Mouse (Mus musculus) ES-CJ7 (cell line): ENCODE measurements at regions not wholly inside any gene's neighbourhood (a gene's known extent, or its start where the extent isn't known, plus 50 kb on each side); places are given as distances from the start of the nearest gene placed in this dataset.

Experiments used
- DNase-seq: peaks from one replicate; pipeline ENCODE4 v3.0.0; 2011; ENCODE audit warnings: low read depth, low spot score

DNA sequence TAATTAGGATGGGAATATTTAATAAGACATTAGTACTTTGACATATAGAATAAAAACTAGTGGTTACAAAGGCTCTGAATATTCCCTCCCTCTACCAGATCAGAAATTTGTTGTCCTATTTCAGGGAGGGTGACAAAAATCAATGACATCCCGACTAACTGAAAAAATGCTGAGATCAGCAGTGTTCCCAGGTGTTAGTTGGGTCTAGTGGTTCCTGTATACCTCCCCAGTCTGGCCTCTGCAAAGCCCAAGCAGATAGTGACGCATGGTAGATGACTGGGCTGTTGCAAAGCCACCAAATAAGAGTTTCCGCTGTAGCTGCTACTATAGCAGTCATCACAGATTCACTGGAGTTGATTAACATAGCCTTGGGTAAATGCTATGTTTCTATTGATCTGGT, 59.9 kb upstream of the Gm4791 start:
- DNase-seq = no peak

DNA sequence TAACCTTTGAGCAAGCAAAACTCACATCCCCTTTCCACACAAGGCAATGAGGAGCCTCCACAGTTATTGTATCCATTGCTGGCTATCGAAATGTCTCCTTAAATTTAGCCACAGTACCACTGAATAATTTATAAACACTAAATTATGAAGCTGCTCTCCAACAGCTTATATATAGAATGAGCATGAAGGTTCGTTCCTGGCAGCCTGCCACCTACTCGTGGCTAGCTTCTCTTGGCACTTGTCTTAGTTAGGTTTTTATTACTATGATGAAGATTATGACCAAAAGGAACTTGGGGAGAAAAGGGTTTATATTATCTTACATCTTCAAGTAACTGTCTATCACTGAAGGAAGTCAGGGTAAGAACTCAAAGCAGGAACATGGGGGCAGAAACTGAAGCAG, 72.9 kb upstream of the Gm4791 start:
- DNase-seq = no peak

DNA sequence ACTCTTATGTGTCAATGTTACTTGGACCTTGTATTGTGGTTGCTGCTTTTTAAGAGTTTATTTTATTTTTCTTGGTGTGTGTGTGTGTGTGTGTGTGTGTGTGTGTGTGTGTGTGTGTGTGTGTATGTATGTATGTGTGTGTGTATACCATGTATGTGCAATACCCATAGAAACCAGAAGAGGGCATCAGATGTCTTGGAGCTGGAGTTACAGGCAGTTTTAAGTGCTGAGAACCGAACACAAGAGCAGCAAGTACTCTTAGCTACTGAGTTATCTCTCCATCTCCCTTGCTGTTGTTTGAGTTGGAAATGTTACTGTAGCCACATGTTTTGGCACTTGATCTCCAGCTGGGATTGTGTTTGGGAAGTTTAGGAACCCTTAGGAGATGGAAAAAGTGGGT, 78.5 kb upstream of the Gm4791 start:
- peak; percentile 51 for DNase-seq

DNA sequence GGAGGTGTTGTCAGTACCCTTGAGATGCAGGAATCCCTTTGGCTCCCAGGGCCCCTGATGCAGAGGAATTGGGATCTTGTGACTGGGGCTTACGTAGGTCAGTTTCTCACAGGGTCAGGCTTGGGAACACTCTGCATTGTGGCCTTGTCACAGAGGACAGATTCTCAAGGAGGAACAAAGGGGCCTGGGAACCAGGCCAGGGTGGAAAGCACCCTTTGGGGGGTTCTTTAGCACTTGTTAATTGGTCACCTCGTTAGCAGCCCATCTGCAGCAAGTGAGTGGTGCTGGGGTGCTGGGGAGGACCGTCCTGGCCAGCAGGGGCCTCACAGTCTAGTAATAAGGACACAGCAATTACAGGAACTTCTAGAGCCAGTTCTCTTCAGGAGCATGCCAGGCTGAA, 85.3 kb upstream of the Gm4791 start:
- DNase-seq = no peak

DNA sequence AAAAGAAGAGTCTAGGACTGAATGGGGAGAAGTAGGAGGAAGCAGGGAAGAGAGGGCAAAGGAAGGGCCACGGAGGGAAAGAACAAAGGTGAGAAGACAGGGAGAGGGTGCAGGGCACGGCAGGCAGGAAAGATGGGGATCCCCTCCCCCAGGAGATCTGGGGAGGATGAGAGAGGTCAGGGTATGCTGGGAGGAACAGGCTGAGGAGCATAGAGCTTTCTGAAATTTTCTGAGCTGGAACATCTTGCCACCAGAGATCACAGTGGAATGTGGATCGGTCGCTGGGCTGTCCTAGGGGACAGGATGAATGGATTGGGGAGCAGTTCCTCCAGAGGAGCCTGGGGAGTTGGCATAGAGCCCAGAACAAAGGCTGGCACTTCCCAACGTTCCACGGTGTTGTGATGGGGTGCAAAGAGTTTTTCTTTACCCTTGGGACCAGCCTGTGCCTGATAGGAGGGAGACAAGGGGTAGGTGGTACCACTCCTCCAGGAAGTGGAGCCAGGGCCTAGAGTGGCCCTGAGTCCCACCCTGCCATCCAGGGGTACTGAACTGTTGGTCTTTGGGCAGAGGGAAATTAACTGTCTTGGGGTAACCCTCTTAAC, 89.0 kb upstream of the Gm4791 start:
- no peak for DNase-seq

DNA sequence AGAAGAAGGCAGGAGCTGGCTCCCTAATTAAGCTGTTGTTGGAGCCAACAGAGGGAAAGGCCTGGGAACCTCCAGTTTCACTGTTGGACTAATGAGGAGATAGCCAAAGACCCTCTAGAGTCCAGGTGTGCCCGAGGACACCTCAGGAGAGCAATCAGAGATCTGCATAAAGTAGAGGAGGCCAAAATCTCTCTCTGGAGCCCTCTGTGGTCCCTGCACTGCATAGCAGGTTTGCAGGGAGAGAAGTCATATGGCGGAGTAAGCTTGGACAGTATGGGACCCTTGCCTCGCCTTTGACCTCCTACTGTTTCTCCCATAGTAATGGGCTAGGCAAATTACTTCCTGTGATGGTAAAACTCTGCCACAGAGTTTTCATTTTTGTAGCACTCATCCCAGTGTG, 93.5 kb upstream of the Gm4791 start:
- peak; percentile 36 for DNase-seq

DNA sequence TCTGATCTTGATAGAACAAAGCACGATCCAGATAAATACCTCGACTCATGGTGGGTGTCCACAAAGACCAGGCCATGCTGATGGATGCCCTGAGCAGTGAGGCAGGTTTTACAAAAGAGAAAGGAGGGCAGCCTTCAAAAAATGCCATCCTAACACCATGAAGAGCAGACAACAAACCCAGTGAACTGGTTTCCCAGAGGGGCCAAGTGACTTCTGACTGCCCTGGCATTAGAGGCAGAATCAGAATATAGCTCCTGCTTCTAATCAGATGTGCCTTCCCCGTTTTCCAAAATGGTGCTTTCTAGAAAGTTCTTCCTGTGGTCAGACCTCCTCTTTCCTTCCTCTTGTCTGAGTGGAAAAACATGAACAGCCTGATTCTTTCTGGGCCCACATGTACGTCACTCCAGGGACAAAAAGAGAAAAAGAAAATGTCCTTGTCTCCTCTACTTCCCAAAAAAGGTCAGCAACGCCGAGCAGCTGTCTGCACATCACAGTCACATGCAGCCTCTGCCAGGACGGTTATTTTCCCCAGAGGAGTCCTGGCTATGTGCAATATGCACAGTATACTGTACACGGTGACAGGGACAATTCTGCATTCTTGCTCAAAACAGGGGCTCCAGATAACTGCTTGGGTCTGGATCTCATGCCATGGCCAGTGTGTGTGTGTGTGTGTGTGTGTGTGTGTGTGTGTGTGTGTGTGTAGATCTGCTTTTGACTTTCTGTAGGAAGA, 94.9 kb upstream of the Gm4791 start:
- no peak for DNase-seq

DNA sequence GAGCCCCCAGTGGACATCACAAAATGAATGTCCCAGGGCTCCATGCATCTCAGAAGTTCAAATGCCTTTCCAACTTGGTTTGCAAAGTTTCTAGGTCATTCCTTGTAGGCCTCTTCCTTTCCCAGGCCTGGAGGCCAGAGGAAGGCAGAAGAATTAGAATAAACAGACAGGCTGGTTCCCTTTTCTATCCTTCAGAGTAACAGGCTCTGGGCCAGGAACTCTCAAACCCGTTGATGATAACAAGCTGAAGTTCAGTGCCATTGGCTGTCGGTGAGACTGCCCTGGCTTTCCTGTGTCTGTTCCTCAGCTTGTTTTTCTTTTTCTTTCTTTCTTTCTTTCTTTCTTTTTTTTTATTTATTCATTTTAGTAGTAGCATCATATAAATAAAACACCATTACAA, 99.3 kb upstream of the Gm4791 start:
- DNase-seq = no peak

DNA sequence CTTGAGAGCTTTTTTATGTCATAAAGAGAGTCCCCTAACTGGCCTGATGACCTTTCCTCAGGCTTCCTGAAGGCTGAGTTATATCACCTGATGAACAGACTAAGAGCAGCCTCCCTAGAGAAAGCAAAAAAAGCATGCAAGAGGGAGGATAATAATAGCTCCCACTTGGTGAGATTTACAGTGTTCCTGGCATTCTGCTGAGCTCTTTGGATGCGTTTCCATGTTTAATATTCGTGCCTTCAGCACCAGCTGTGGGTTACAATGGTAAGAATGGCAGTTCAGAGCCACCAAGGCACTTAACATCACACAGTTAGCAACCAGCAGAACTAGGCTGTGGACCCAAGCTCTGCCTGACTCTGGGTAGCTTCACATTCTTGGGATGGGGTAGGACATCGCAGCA, 100.4 kb upstream of the Gm4791 start:
- no peak for DNase-seq

DNA sequence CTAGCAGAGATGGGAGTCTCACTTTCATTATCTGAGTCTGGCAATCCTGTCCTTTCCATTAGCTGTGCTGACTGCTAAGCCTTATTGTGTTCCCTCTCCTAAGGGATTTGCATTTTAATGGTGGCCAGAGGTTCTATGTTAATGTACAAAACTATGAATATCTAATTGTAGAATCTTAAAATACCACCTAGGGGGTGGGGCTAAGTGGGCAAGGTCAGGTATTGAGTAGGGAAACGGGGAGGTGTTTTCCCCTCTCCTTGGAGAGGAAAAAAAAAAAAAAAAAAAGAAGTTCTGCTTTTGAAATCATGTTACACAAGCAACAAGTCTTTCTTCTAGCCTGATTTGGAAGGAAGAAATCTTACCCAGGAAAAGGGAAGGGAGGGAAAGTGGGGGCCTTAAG, 106.7 kb upstream of the Gm4791 start:
- peak; percentile 71 for DNase-seq

DNA sequence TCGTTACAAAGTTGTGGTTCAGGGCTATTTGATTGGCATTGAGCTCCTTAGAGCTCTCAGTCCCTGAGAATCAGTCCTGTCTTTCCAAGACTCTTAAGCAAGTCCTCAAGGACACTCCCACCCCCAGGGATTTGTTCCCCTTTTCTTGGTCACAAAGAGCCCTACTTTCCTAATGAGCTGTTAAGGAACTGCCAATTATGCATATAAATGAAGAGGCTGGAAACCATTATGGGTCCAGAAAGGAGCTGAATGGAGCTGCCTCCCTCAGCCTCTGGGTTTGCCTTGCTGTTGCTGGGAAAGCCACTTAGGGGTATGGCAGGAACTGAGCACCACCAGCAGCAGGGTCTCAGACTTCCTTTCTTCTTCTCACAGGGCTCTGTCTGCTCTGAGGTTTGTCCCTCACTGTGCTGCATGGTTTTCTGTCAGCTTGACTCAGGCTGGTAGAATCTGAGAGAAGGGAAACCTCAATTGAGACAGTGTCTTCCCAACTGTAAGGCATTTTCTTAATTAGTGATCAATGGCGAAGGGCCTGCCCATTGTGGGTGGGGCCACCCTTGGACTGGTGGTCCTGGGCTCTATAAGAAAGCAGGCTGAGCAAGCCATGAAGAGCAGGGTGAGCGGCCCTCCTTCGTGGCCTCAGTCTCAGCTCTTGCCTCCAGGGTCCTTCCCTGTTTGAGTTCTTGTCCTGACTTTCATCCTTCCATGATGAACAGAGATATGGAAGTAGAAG, 108.4 kb upstream of the Gm4791 start:
- peak; percentile 89 for DNase-seq

DNA sequence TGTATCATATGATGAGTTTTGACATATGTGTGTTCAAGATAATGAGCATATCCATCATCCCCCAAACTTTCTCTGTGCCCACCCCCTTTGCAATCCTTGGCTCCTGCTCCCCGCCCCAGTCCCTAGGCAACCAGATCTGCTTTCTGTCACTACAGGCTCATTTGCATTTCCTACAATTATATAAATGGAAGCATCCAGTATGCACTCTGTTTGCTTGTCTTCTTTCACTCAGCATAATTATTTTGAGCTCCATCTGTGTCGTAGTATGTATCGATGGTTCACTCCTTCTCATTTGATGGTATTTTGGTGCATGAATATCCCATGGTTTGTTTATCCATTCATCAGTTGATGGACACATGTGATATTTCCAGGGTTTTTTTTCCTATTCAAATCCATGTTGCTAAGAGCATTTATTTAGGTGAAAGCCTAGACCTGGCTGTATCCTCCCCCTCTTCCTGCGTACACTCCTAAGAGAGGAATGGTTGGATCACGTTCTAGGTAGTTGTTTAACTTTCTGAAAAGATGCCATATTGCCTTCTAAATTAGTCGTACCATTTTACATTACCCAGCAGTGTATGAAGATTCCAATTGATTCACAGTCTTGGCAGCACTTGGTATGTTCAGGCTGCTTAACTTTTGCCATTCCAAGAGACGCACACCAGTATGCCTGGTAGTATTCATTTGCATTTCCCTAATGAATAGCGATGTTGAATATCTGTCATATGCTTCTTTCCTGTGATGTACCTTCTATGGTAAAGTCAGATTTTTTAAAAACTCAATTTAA, 127.1 kb upstream of the Gm4791 start:
- DNase-seq = no peak

DNA sequence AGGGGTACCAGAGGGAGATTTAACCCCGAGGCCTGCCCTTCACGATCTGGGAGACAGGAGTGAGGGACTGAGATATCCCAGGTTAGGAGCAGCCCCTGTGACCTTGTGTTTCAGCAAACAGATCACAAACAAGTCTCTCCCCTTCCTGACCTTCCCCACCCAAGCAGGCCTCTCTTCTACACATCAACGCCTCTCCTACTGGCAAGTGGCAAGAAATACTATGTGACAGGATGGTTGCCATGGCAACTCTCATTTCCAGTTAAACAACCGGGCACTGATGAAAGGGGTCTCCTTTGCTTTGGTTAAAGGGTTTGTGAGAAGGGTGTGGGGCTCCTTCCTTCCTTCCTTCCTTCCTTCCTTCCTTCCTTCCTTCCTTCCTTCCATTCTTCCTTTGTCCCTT, 134.6 kb upstream of the Gm4791 start:
- peak; percentile 16 for DNase-seq

DNA sequence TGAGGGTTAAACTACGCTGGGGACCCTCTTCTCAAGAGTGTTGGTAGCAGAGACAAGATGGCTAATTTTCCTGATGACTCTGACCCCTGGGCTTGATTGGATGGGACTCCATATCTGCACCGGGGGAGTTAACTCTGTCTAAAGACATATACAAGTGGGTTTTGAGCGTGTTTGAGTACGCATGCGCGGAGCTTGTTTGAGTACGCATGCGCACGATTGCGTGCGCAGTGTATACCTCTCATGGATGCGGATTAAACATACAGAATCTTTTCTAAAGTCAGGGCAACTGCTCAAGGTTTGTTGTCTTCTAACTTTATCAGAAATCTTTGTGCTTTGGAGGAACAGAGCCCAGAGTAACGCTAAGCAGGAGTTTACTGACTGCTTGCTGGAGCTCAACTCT, 146.8 kb upstream of the Gm4791 start:
- no peak for DNase-seq

DNA sequence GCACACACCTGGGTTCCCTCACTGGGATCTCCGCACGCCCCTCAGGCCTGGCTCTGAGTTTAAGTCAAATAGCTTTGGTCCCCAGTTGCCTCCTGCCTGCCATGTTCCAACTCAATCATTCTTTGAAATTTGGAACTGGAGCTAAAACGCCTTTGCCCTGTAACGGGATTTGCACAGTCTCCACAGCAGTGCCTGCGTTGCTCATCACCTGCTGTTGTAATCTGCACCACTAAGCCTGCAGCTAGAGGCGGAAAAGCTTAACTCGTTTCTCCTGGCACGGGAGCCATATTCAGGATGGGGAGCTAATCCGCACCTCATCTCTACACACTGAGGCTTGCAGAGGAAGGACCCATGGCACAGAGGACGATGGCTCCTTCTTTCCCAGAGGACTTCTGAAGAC, 147.2 kb upstream of the Gm4791 start:
- DNase-seq = no peak

DNA sequence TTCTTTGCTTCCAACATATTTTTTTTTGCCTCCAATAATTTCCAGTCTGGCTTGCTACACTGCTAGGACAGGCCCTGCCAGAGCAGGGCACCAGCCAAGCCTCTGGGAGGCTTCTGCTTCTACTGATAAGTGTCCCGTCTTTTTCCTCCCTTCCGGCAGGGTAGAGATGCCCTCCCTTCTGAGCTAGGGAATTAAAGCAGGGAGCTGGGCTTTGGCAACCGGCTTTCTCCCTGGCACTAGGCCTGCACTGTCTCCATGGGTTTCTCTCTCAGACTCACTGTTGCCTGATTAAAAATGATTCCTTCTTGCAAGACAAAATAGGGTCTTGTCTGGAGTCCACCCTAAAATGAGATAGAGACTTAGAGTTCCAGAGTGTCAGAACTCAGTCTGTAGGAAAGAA, 153.3 kb upstream of the Gm4791 start:
- DNase-seq = no peak

DNA sequence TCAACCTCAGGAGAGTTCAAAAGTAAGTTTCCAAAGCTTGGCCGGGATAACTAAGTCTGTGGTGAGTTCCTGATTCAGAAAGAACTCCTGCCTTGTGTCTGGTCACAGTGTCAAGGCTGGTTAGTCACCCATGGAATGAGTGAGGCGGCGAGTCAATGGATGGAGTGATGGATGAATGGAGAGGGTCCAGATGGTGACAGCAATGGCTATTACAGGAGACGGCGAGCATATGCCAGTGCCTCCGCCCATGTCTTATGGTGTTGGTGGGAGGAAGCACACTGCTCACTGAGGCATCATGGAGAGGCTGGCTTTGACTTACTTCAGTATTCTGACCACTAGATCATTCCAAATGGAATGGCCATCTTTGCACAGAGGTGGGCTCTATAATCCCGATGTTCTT, 154.8 kb upstream of the Gm4791 start:
- no peak for DNase-seq

DNA sequence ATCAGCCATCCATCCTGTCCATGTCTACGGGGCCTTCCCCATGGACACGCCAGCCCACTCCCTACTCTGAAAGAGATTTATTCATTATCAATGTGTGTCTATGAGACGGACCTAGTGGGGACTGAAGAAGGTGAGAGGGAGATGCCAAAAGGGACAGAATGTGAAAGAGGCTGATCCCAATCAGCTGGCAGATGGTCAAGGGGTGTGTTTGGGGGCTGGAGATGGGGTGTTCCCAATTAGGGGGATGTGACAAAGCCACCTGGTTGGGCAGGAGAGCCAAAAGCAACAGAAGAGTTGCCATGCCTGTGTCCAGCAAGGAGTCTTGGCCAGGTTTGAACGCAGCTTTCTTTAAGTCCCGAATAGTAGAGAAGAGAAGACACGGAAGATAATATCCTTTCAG, 157.0 kb upstream of the Gm4791 start:
- DNase-seq = no peak

DNA sequence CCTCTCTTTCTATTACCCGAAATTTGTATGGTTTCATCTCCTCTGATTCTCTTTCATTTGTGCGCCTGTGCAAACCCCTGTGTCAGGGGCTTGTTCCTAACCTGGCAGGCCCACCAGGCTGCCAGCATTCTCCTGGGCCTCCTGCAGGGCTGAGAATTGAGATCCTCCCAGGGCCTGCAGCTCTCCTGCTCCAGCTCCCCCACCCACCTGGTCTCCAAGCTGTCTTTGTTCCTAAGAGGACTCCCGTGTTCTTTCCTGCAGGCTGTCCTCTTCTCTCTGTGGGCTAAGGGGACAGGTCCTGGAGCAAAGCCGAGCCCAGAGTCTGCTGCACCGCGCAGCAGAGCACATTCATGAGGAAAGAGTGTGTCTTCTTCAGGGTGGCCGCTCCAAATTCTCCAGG, 163.3 kb upstream of the Gm4791 start:
- no peak for DNase-seq

DNA sequence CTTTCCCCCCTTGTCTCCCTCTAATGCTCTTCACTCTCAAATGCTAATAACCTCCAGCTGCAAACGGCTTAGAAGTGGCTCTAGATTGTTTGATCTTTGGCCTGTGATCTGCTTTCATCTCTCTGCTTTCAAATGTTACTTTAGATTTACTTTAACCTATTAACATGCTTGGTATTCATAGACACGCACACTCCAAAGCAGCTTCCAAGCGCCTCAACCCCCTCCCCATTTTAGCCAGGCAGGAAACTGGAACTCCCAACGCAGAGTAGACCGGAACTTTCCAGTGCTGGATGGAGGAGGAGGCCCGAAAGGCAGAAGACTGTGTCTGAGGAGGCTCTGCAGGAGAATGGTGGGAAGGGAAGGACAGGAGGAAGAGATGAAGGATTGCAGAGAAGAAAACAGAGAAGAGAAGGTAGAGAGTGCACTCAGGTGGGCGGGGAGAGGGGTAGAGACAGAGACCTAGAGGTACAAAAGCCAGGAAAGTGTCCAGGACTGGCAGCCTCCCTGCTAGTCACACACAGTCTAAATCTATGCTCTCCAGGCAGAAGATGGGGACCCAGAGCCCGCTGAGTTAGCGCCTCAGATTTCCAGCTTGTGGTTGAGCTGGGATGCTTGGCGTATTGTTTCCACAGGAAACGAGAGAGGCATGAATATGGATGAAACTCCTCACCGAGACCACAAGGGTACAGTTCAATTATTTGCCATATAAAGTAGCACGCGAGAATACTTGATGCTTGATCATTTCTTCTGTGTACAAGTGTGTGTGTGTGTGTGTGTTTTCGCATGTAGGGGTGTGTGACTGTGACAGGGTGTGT, 167.6 kb upstream of the Gm4791 start:
- DNase-seq = no peak

DNA sequence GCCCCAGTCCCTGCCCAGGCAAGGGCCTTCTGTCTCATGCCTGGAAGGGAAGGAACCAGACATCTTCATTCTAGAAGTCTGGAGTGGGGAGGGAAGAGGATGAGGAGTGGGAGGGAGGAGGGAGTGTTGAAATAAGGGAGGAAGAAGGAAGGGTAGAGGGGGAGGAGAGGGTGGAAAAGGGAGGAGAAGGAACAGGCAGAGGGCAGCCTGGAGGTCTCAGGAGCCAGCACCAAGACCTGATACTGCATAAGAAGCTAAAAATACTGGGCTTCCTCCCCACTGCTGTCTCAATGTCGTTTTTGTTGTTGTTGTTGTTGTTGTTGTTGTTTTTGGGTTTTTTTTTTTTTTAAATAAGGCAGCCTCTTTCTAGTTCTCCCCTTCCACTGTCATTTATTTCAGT, 168.2 kb upstream of the Gm4791 start:
- no peak for DNase-seq

DNA sequence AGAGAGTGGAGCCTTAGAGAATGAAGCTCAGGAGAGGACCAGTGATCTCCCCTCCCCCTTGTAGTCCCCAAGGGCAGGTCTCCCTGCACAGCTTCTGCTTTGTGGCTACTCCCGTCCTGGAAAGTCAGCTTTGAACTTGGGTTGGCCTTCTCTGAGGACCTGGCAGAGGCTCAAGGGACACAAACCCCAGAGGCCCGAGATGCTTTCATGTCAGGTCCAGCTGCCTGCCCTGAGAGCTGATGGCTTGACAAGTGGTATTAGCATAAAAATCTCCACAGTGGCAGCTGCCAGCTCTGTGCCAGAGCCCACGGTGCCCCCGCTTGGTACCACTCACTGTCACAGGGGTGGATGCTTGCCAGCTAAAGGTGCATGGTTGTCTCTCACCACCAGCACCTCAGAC, 173.8 kb upstream of the Gm4791 start:
- DNase-seq = no peak
